Mouse (Mus musculus): ENCODE measurements around the gene Jsrp1.
A peak's percentile ranks its signal among the peaks of the same experiment; 100 is the strongest.
"Not testable (repeated sequence)": the region's sequence is repeated elsewhere in the genome, so short reads cannot be mapped to it uniquely, and the experiment has no call there.

Jsrp1 gene

DNA sequence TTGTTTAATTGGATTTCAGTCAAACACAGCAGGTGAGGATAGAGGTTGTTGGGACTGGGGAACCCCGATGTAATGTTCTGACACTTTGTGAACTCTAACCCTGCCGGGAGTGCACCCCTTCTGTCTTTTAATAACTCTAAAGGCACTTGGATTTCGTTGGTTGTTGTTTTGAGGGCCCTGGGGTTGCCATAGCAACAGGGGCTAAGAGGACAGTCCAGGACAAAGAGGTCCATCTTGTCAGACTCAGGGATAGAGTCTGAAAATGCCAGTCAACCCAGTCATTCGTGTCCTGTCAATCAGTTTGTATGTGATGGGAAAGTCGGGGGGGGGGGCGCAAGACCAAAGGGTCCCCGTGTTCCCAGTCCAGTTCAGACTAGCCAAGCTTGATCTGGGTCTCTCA is 19.5 kb upstream of the Jsrp1 start:
- no peak for DNase-seq (ENCODE audit: low spot score)

DNA sequence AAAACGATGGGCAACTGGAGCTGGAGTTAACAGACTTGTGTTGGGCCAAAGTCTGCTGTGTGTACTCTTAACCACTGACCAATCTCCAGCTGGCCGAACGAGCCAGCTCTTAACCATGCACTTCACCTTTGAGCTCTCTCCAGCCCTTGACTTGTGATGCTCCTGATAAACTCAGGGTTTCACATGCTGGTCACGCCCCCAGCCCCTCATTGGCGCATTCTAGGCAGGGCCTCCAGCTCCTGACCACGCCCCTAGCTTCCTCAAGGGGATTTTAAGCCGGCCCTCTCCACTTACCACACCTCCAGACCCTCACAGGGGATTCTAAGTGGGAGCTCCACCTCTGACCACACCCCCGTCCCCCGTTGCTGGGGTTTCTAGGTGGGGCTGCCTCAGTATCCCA is 17.8 kb upstream of the Jsrp1 start:
- DNase-seq (ENCODE audit: low spot score), result peak; percentile 84

- no peak for DNase-seq (ENCODE audit: low spot score)
Observed at GRCm38 (mm10) chr10:80829359-80830278, 16.3 kb upstream of the Jsrp1 start.

- not testable (repeated sequence) for DNase-seq (ENCODE audit: low spot score)
Observed at GRCm38 (mm10) chr10:80828587-80828986, 15.3 kb upstream of the Jsrp1 start.

GRCm38 (mm10) chr10:80827870-80828420 is 14.6 kb upstream of the Jsrp1 start:
- DNase-seq (ENCODE audit: low spot score), result no peak

- no peak for DNase-seq (ENCODE audit: low spot score)
Observed at GRCm38 (mm10) chr10:80827063-80827869, 14.0 kb upstream of the Jsrp1 start.

- peak; percentile 100 for DNase-seq (ENCODE audit: low spot score)
Observed at GRCm38 (mm10) chr10:80826151-80827062, 13.1 kb upstream of the Jsrp1 start, which contains the start of gene Oaz1. Oaz1 (plus strand) TSS chr10:80826656.

DNA sequence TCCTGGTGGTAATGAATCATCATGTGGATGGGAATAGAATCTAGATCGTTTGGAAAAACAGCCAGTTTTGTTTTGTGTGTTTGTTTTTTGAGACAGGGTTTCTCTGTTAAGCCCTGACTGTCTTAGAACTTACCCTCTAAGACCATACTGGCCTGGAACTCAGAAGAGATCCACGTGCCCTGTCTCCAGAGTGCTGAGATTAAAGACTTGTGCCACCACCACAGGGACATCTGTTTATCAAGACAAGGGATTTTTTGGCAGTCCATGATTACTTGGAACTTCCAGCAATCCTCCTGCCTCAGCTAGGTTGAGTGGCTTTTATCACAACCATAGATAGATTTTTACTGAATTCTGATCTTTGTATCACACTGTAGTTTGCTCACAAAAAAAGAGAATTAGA is 11.5 kb upstream of the Jsrp1 start:
- DNase-seq (ENCODE audit: low spot score), result no peak

- no peak for DNase-seq (ENCODE audit: low spot score)
Observed at GRCm38 (mm10) chr10:80823847-80824643, 10.7 kb upstream of the Jsrp1 start.

DNA sequence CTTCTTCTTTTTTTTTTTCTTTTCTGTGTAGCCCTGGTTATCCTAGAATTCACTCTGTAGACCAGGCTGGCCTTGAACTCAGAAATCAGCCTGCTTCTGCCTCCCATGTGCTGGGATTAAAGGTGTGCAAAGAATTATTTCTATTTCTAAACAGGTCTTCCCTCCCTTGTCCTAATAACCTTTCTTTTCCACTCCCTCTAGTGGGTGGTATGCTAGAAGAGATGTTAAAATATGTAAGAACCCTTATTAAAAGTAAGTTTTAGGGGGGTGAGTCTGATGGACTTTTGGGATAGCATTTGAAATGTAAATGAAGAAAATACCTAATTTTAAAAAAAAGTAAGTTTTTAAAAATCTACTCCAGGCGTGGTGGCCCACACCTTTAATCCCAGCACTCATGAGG is 10.0 kb upstream of the Jsrp1 start:
- no peak for DNase-seq (ENCODE audit: low spot score)

GRCm38 (mm10) chr10:80822528-80822927 is 9.2 kb upstream of the Jsrp1 start:
- no peak for DNase-seq (ENCODE audit: low spot score)

GRCm38 (mm10) chr10:80821991-80822390 is 8.7 kb upstream of the Jsrp1 start:
- DNase-seq (ENCODE audit: low spot score), result peak; percentile 44

DNA sequence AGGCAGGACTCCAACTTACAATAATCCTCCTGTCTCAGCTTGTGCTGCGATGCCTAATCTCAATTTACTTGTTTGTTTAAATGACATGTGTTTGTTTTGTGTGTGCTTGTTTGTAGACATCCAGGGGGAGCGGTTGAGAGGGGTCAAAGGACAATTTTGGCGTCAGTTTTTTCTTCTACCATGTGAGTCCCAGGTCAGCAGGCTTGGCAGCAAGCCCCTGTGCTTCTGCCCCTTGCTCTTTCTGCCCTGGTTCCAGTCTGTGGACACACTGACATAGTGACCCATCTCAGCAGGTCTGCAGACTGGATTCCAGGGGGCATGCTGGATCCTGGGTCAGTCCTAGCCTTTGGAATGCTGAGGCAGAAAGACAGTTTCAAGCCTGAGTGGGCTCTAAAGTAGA is 6.1 kb upstream of the Jsrp1 start:
- DNase-seq (ENCODE audit: low spot score), result no peak

DNA sequence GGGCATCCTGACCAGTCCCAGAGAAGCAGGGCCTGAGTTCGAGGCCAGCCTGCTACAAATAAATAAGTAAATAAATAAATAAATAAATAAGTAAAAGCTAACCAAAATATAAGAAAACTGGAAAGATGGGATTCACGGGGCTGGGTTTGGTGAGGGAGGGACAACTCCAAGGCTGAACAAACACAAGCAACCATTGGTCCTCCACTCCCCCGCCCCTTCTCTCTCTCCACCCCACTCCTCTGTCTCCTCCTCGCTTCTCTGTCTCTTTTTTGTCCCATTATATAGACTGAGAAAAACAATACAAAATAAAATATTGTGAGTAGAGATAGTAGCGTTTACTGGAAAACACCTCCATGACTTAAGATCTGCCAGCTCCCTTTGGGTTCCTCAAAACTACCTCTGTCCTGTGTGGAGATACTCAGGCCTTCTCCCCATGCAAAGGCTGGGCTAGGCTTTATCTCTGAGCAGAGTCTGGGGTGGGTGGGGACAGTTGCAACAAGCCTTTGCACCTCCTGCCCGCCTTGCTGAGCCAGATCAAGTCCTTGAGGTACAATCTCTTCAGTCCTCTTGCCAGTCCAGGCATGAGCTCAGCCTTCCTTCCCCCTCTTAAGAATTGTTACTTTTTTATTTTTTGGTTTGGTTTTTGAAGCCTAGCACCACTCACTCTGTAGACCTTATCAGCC is 5.4 kb upstream of the Jsrp1 start:
- no peak for DNase-seq (ENCODE audit: low spot score)

DNA sequence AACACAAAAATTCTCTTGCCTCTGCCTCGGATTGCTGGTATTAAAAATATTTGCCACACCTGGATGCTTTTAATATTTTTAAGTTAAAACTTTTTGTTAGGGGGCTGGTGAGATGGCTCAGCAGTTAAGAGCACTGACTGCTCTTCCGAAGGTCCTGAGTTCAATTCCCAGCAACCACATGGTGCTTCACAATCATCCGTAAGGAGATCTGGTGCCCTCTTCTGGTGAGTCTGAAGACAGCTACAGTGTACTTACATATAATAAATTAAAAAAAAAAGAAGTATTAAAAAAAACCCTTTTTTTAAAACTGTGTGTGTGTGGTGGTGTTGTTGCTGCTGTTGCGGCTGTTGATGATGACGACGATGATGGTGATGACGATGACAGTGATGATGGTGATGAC is 4.7 kb upstream of the Jsrp1 start:
- not testable (repeated sequence) for DNase-seq (ENCODE audit: low spot score)

- DNase-seq (ENCODE audit: low spot score), result no peak
Observed at GRCm38 (mm10) chr10:80817164-80817563, 3.9 kb upstream of the Jsrp1 start.

- DNase-seq (ENCODE audit: low spot score), result not testable (repeated sequence)
Observed at GRCm38 (mm10) chr10:80816303-80816702, 3.0 kb upstream of the Jsrp1 start.

- no peak for DNase-seq (ENCODE audit: low spot score)
Observed at GRCm38 (mm10) chr10:80814800-80815199, 1.5 kb upstream of the Jsrp1 start.

DNA sequence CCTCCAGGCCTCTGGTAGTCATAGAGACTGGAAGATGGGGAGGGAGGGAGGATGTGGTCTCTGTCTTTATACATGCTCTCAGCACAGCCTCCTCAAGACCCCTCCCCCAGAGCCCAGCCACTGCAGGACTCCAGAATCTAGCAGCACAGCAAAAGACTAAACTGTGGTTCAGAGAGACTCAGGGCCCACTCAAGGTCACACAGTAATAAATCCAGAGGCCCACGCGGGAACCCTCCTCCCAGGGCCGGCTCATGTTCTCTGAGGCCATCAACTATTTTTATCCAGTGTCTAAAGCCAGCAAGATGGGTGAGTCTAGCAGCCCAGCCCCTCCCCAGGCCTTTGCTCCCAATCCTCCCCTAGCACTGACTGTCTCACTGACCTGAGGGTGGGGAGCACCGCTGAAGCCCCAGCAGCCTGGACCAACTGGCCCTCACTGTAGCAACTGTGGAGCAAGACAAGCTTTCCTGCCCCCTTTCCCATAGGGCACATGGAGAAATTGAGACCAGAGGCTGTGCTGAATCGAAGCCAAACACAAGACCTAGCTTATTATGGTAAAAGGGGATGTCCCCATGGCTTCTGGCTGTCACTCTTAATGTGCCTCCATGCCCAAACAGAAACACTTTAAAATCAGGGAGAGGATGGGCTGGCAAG is 782 bp downstream of the Jsrp1 start:
- DNase-seq (ENCODE audit: low spot score), result no peak

DNA sequence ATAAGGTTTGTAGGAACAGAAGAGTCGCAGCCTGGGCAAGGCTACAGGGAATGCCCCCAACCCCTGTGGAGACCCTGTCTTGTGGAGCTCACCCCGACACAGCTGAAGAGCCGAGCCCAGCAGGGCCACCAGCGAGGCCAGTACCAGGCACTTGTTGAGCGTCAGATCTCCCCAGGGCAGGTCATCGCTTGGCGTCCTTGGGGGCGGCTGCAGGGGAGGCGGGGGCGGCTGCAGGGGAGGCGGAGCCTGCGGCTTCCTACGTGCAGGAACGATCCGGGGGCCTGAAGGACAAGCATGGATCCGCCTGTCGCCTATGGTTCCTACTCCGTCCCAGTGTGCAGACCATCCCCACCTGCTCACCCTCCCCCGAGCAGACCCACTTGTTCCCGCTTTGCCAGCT is 3.2 kb downstream of the Jsrp1 start:
- DNase-seq (ENCODE audit: low spot score), result no peak
